Mouse (Mus musculus) liver, embryonic 15.5 days (tissue): ENCODE measurements around the gene A930017K11Rik. TPM values are rescaled to one million over a fixed set of nuclear protein-coding genes. Genes with fewer than 3 reads are reported as not detected.
A peak's percentile ranks its signal among the peaks of the same experiment; 100 is the strongest.

Experiments
- ATAC-seq: fragments of 200-750 bp; cut with Nextera tagmentation; 2 replicates; pipeline ENCODE4 v1.8.0; 2017; ENCODE audit warnings: moderate number of reproducible peaks, mild to moderate bottlenecking, moderate library complexity; ENCODE audit not compliant: insufficient read depth
- H3K27ac ChIP-seq: fragments of 300-500 bp; sonication (generic); replicated peaks from 2 replicates; pipeline ENCODE4 v1.5.1; 2015; ENCODE audit warnings: mild to moderate bottlenecking, inconsistent platforms
- H3K27me3 ChIP-seq: fragments of 300-500 bp; sonication (generic); 2 replicates; pipeline ENCODE4 v1.6.1; 2015; ENCODE audit warnings: mild to moderate bottlenecking, inconsistent platforms
- H3K36me3 ChIP-seq: fragments of 300-500 bp; sonication (generic); replicated peaks from 2 replicates; pipeline ENCODE4 v1.6.1; 2015; ENCODE audit warnings: moderate library complexity, mild to moderate bottlenecking, inconsistent platforms
- H3K4me1 ChIP-seq: fragments of 300-500 bp; sonication (generic); replicated peaks from 2 replicates; pipeline ENCODE4 v1.6.1; 2015; ENCODE audit warnings: inconsistent platforms
- H3K4me2 ChIP-seq: fragments of 300-500 bp; sonication (generic); 2 replicates; pipeline ENCODE4 v1.6.1; 2015; ENCODE audit warnings: moderate library complexity, mild to moderate bottlenecking, inconsistent platforms
- H3K4me3 ChIP-seq: fragments of 300-500 bp; sonication (generic); replicated peaks from 2 replicates; pipeline ENCODE4 v1.5.1; 2015; ENCODE audit warnings: mild to moderate bottlenecking, inconsistent platforms
- H3K9ac ChIP-seq: fragments of 300-500 bp; sonication (generic); 2 replicates; pipeline ENCODE4 v1.6.1; 2015; ENCODE audit warnings: moderate library complexity, mild to moderate bottlenecking, inconsistent platforms
- H3K9me3 ChIP-seq: fragments of 300-500 bp; sonication (generic); replicated peaks from 2 replicates; pipeline ENCODE4 v1.6.1; 2016; ENCODE audit warnings: inconsistent platforms
- WGBS: fragments of 180-500 bp; shearing (Covaris S2); methylation state at CpG from one replicate; pipeline ENCODE4 v1.1.7; 2015; ENCODE audit warnings: mixed read lengths; ENCODE audit not compliant: insufficient replicate concordance; 5-methylcytosine and 5-hydroxymethylcytosine counted together
- polyA plus RNA-seq: library from polyadenylated mRNA; unstranded; fragments of >200 nt; fragmentation: Nextera tagmentation; extraction: Ambion mirVana; gene quantifications from 2 replicates; pipeline ENCODE4 v1.2.1, GENCODE M21; 2015

The A930017K11Rik gene
- polyA plus RNA-seq, 1 experiment from 2014 or later, result 0.23 TPM

GRCm38 (mm10) chr17:25979829-25980738 is 27.7 kb upstream of the A930017K11Rik start:
- 77% methylated on average over 5 of the region's 5 CpGs for WGBS
- H3K36me3 ChIP-seq, result 0 out of 2 replicates have a peak, but pooled peaks cover 3% of the 10 kb centered on the region
- H3K27ac ChIP-seq, result no peak overlapping the region
- H3K4me3 ChIP-seq, result no peak overlapping the region
- no peak overlapping the region for H3K4me2 ChIP-seq
- peak; percentile 38 for ATAC-seq
- H3K9me3 ChIP-seq, result no peaks in the 10 kb centered on the region
- peak overlapping the region; percentile 8; the same call in 1 of the 2 replicates for H3K9ac ChIP-seq
- peaks cover 70% of the 10 kb centered on the region for H3K4me1 ChIP-seq
- H3K27me3 ChIP-seq, result no peaks in the 10 kb centered on the region

- Histone ChIP-seq H3K27me3 (no peaks in the 10 kb centered on the region), H3K4me2 (no peak overlapping the region), H3K4me3 (no peak overlapping the region), H3K9ac (no peak overlapping the region), H3K9me3 (no peaks in the 10 kb centered on the region), H3K4me1 (peaks cover 47% of the 10 kb centered on the region), H3K27ac (peak overlapping the region; percentile 61), H3K36me3 (peaks cover 10% of the 10 kb centered on the region; the same call in 1 of the 2 replicates)
- ATAC-seq, result no peak
- WGBS, result 71% methylated on average over 4 of the region's 4 CpGs
Measured at GRCm38 (mm10) chr17:25970954-25971707, 18.8 kb upstream of the A930017K11Rik start.

DNA sequence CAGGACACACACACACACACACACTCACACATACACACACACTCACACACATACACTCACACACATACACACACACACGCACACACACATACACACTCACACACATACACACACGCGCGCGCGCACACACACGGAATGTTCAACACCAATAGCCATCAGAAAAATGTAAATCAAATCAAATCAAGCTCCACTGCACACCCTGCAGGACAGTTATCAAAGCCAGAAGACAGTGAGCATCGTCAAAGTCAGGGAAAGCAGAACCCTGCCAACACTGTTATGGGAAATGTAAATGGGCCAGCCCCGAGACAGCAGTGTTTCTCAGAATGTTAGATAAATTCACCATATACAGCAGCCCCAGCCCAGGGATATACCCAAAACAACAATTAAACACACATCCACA is 18.1 kb upstream of the A930017K11Rik start:
- no peak overlapping the region for H3K4me3 ChIP-seq
- peak overlapping the region; percentile 61 for H3K27ac ChIP-seq
- peaks cover 47% of the 10 kb centered on the region for H3K4me1 ChIP-seq
- no peaks in the 10 kb centered on the region for H3K9me3 ChIP-seq
- peaks cover 10% of the 10 kb centered on the region; the same call in 1 of the 2 replicates for H3K36me3 ChIP-seq
- no peak for ATAC-seq
- H3K4me2 ChIP-seq, result no peak overlapping the region
- H3K9ac ChIP-seq, result no peak overlapping the region
- H3K27me3 ChIP-seq, result no peaks in the 10 kb centered on the region
- WGBS, result 83% methylated on average over 9 of the region's 9 CpGs

- peak overlapping the region; percentile 7 for H3K4me2 ChIP-seq
- H3K9ac ChIP-seq, result peak overlapping the region; percentile 19; the same call in 1 of the 2 replicates
Measured at GRCm38 (mm10) chr17:25968176-25968575, 15.8 kb upstream of the A930017K11Rik start.

GRCm38 (mm10) chr17:25967652-25968051 is 15.3 kb upstream of the A930017K11Rik start:
- Histone ChIP-seq H3K36me3 (peaks cover 36% of the 10 kb centered on the region), H3K27me3 (no peaks in the 10 kb centered on the region), H3K4me3 (no peak overlapping the region), H3K9ac (peak overlapping the region; percentile 19; the same call in 1 of the 2 replicates), H3K27ac (peak overlapping the region; percentile 61), H3K9me3 (no peaks in the 10 kb centered on the region), H3K4me2 (peak overlapping the region; percentile 7; the same call in 1 of the 2 replicates), H3K4me1 (peaks cover 70% of the 10 kb centered on the region)
- WGBS, result 54% methylated on average over 3 of the region's 3 CpGs
- 0 out of 2 replicates have a peak, but pooled peaks have one; percentile 8 for ATAC-seq

More at GRCm38 (mm10) chr17:25968176-25968575, 15.8 kb upstream of the A930017K11Rik start:
- H3K9me3 ChIP-seq, result no peaks in the 10 kb centered on the region
- peaks cover 32% of the 10 kb centered on the region for H3K36me3 ChIP-seq
- no peaks in the 10 kb centered on the region for H3K27me3 ChIP-seq
- no peak overlapping the region for H3K4me3 ChIP-seq
- WGBS, result 38% methylated on average over 1 of the region's 1 CpGs
- peak; percentile 71 for ATAC-seq
- peaks cover 64% of the 10 kb centered on the region for H3K4me1 ChIP-seq
- H3K27ac ChIP-seq, result peak overlapping the region; percentile 61

- H3K36me3 ChIP-seq, result peaks cover 53% of the 10 kb centered on the region
- no peaks in the 10 kb centered on the region for H3K9me3 ChIP-seq
- H3K4me1 ChIP-seq, result peaks cover 81% of the 10 kb centered on the region
- H3K27me3 ChIP-seq, result no peaks in the 10 kb centered on the region
- no peak for ATAC-seq
- H3K4me2 ChIP-seq, result no peak overlapping the region; the same call in 1 of the 2 replicates
- H3K9ac ChIP-seq, result peak overlapping the region; percentile 18; the same call in 1 of the 2 replicates
- no peak overlapping the region for H3K4me3 ChIP-seq
- peak overlapping the region; percentile 95 for H3K27ac ChIP-seq
- 81% methylated on average over 7 of the region's 7 CpGs for WGBS
Measured at GRCm38 (mm10) chr17:25964271-25964670, 11.9 kb upstream of the A930017K11Rik start.

DNA sequence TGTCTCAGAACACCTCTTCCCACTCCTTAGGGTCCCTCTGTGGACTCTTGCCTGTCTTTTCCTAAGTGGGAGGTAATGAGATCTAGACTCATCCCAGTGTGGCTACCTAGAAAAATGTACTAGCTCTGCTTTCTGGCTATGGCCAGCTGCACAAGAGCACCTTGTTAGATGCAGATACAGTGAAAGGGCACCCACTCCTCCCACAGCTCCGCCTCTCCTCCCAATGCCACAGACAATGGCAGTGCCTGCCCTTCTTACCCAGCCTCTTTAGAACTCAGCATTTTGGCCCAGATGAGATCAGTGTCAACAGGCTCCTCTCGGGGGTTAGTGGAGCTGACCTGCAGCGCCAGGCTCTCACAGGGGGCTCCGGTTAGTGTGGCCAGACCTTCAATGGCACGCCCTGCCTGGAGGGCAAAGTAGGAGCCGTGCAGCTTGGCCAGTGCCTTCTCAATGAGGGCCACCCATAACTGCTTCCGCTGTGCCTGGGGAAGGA is 10.1 kb upstream of the A930017K11Rik start:
- 78% methylated on average over 7 of the region's 7 CpGs for WGBS
- H3K9ac ChIP-seq, result peak overlapping the region; percentile 71
- ATAC-seq, result no peak
- H3K4me1 ChIP-seq, result peaks cover 67% of the 10 kb centered on the region
- H3K36me3 ChIP-seq, result peaks cover 69% of the 10 kb centered on the region
- peak overlapping the region; percentile 95 for H3K27ac ChIP-seq
- H3K4me2 ChIP-seq, result peak overlapping the region; percentile 78
- no peaks in the 10 kb centered on the region for H3K9me3 ChIP-seq
- no peaks in the 10 kb centered on the region for H3K27me3 ChIP-seq
- H3K4me3 ChIP-seq, result peak overlapping the region; percentile 60

GRCm38 (mm10) chr17:25961566-25961965 is 9.2 kb upstream of the A930017K11Rik start:
- ATAC-seq, result peak; percentile 98
- 31% methylated on average over 5 of the region's 5 CpGs for WGBS
- H3K4me2 ChIP-seq, result peak overlapping the region; percentile 78
- H3K4me3 ChIP-seq, result peak overlapping the region; percentile 60
- H3K36me3 ChIP-seq, result peaks cover 63% of the 10 kb centered on the region
- H3K27me3 ChIP-seq, result no peaks in the 10 kb centered on the region
- peak overlapping the region; percentile 71 for H3K9ac ChIP-seq
- H3K27ac ChIP-seq, result peak overlapping the region; percentile 95
- no peaks in the 10 kb centered on the region for H3K9me3 ChIP-seq
- H3K4me1 ChIP-seq, result peaks cover 59% of the 10 kb centered on the region

DNA sequence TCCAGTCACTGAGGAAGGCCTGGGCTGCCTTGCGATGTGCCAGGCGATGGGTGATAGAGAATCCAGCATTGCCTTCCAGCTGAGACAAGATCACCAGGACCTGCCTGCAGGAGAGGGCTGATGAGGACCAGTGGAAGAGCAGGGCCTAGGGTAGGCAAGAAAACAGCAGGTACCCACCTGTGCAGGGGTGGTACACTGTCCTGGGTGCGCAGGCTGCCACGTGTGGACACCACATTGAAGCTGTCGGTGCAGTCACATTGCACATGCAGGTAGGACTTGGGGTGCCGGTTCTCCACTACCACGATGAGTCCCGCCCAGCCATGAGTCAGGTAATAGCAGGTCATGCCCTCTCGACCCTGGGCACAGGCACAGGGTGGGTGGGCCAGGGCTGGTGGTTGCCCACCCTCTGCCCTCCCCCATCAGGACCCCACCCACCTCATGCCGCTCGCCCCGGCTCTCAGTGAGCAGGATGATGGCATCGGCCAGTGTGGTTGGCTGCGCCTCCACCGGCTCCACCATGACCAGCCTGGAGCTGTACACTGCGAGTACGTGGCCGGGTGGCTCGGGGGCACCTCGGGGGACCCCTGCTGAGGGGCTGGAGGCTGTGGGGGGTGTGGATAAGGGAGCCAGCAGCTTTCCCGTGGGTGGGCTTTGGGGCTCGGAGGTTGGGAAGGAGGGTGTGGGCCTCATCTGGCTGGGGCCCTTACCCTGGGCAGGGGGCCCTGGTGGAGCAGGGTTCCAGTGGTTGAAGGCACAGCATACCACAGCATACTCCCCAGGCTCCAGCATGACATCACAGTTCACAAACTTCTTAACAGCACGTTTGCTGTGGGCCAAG is 7.5 kb upstream of the A930017K11Rik start:
- H3K9me3 ChIP-seq, result no peaks in the 10 kb centered on the region
- ATAC-seq, result no peak
- no peaks in the 10 kb centered on the region for H3K27me3 ChIP-seq
- H3K36me3 ChIP-seq, result peaks cover 54% of the 10 kb centered on the region
- H3K27ac ChIP-seq, result peak overlapping the region; percentile 95
- no peak overlapping the region for H3K4me3 ChIP-seq
- 85% methylated on average over 23 of the region's 23 CpGs for WGBS
- peak overlapping the region; percentile 52; the same call in 1 of the 2 replicates for H3K9ac ChIP-seq
- peaks cover 61% of the 10 kb centered on the region for H3K4me1 ChIP-seq
- H3K4me2 ChIP-seq, result no peak overlapping the region
